21 mouse cellular contexts compared by ENCODE assay signal in the genomic region with DNA sequence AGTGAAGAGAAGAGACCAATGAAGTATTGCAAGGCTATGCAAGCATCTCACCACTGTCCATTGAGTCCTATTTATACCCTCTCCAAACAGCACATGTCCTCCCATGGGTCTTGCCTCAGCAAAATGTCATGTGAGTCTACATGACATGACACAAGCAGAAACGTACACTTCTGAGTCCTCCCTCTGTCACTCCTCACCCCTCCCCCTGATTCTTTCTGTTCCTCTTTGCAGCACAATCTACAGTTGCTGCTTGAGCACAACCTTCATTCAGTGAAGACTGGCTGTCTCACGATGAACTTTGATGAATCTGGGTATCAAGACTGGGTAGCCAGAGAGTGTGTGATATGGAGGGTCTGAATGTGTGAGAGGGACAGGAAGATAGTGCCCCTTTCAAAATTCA. TPM values are rescaled to one million over a fixed set of nuclear protein-coding genes. Genes with fewer than 3 reads are reported as not detected.
A peak's percentile ranks its signal among the peaks of the same experiment; 100 is the strongest.
DNase-seq lines count a peak whose midpoint lies in the region; TF ChIP-seq lines count a peak whose summit lies in the region.
"Had no signal": no experiment of that assay in that cellular context is flagged by ENCODE, and none has a peak within 500 bp of the region (broad histone marks: within the 10 kb centered on the region; RNA-seq: fewer than 3 reads in every experiment).

No protein-coding gene starts in this region.

- TF ChIP-seq CTCF in CH12.LX (conservative IDR thresholded peaks at IDR 0.05 in 1 of 2, IDR thresholded peaks at IDR 0.05 in 1 of 2; ENCODE audit: low read depth in 2 of 2, low read length in 2 of 2): no peak

- no peaks in the 10 kb centered on the region for H3K36me3 ChIP-seq in CH12.LX (replicated peaks in 1 of 2; ENCODE audit: control insufficient read depth in 1 of 2, insufficient read depth in 1 of 2, low read length in 1 of 2)
- H3K36me3 ChIP-seq: G1E had no signal

- TF ChIP-seq EP300 in CH12.LX (IDR thresholded peaks at IDR 0.05; ENCODE audit: low read length): peak; percentile 89

- H3K9me3 ChIP-seq in CH12.LX (replicated peaks; ENCODE audit: low read length): peaks cover 21% of the 10 kb centered on the region
- H3K9me3 ChIP-seq: G1E had no signal

- H3K9ac ChIP-seq in CH12.LX (ENCODE audit: insufficient read depth, low read depth): no peak overlapping the region; the same call in 1 of the 2 replicates

- no peaks in the 10 kb centered on the region for H3K79me2 ChIP-seq in CH12.LX (replicated peaks; ENCODE audit: control insufficient read depth, extremely low read depth, insufficient read depth, poor library complexity, severe bottlenecking)

- DNase-seq in A20 (ENCODE audit: low read depth, low spot score): peak; percentile 58
- DNase-seq in CH12.LX (ENCODE audit: extremely low read depth): peak; percentile 88
- DNase-seq in right cerebral cortex, postnatal 25 days: no peak
- DNase-seq in layer of hippocampus, postnatal 25 days (ENCODE audit: extremely low spot score in 1 of 2, low spot score in 1 of 2): no peak
- DNase-seq: adrenal gland, adult 2 months; adrenal gland, adult 8-10 months; adrenal gland, postnatal 10 days; adrenal gland, postnatal 14 days; adrenal gland, postnatal 25 days; adrenal gland, postnatal 36 days; B cell, adult 2 months; cerebellum, adult 11 months; cerebellum, adult 11-12 months; cerebellum, adult 18-20 months; cerebellum, adult 2 months; cerebellum, adult 8-10 months had no signal

- TF ChIP-seq POLR2A in CH12.LX (IDR thresholded peaks at IDR 0.05; ENCODE audit: low read depth, low read length): peak; percentile 50

- H3K4me2 ChIP-seq in CH12.LX (ENCODE audit: insufficient read depth, low read depth, poor library complexity, severe bottlenecking): no peak overlapping the region

- no peaks in the 10 kb centered on the region for H3K27me3 ChIP-seq in CH12.LX (replicated peaks)
- H3K27me3 ChIP-seq: Patski had no signal

- TF ChIP-seq RAD21 in CH12.LX (IDR thresholded peaks at IDR 0.05; ENCODE audit: low read depth, low read length): no peak; the same call in 1 of the 2 replicates

- no peak overlapping the region for H3K4me3 ChIP-seq in CH12.LX (replicated peaks in 1 of 3; ENCODE audit: low read depth in 2 of 3, low read length in 2 of 3, poor library complexity in 1 of 3)

- H3K4me1 ChIP-seq in CH12.LX (ENCODE audit: control insufficient read depth in 1 of 2, insufficient read depth in 2 of 2): peaks cover 16 to 25% of the 10 kb centered on the region in 2 experiments

- peak overlapping the region; percentile 60 for H3K27ac ChIP-seq in CH12.LX (ENCODE audit: insufficient read depth, low read depth)

- dilution Hi-C loops in CH12.LX (cut with MboI; ENCODE audit: extremely low pct_ligation_motif_present, extremely low pct_unique_long_range_greater_than_20kb, low sequenced_read_pairs): no loop called here

- in situ Hi-C loops in CH12.LX (cut with MboI; ENCODE audit: low pct_ligation_motif_present, low pct_unique_long_range_greater_than_20kb, low sequenced_read_pairs): no loop called here

TF ChIP-seq in CH12.LX, 34 proteins besides CTCF, POLR2A, EP300 and RAD21:
- TF ChIP-seq IRF4 (IDR thresholded peaks at IDR 0.05; ENCODE audit: low read depth, low read length): peak; percentile 95
- no peak for TF ChIP-seq ELF1 (IDR thresholded peaks at IDR 0.05; ENCODE audit: low read depth, low read length)
- TF ChIP-seq SIN3A (IDR thresholded peaks at IDR 0.05; ENCODE audit: low read length): peak; percentile 74
- TF ChIP-seq MEF2A (IDR thresholded peaks at IDR 0.05; ENCODE audit: borderline replicate concordance, low read depth, low read length): peak; percentile 82
- no peak for TF ChIP-seq RCOR1 (conservative IDR thresholded peaks at IDR 0.05; ENCODE audit: low read depth, low read length)
- peak; percentile 97 for TF ChIP-seq MAZ (IDR thresholded peaks at IDR 0.05; ENCODE audit: low read depth, low read length)
- no peak; the same call in 1 of the 2 replicates for TF ChIP-seq HCFC1 (IDR thresholded peaks at IDR 0.05; ENCODE audit: low read depth, low read length)
- peak; percentile 83 for TF ChIP-seq ETS1 (conservative IDR thresholded peaks at IDR 0.05; ENCODE audit: low read depth, low read length)
- TF ChIP-seq BHLHE40 (IDR thresholded peaks at IDR 0.05; ENCODE audit: low read depth, low read length): peak; percentile 92
- no peak for TF ChIP-seq POLR2AphosphoS2 (IDR thresholded peaks at IDR 0.05; ENCODE audit: low read depth, low read length)
- no peak for TF ChIP-seq UBTF (IDR thresholded peaks at IDR 0.05; ENCODE audit: low read depth, low read length)
- TF ChIP-seq KAT2A (IDR thresholded peaks at IDR 0.05; ENCODE audit: insufficient replicate concordance, low read length): no peak
- TF ChIP-seq ZNF384 (IDR thresholded peaks at IDR 0.05; ENCODE audit: low read depth, low read length): no peak
- peak; percentile 80 for TF ChIP-seq MAX (IDR thresholded peaks at IDR 0.05; ENCODE audit: low read length)
- no peak for TF ChIP-seq E2F4 (IDR thresholded peaks at IDR 0.05; ENCODE audit: insufficient replicate concordance, low read depth, low read length)
- TF ChIP-seq MYC (IDR thresholded peaks at IDR 0.05; ENCODE audit: low read depth, low read length): peak; percentile 90
- TF ChIP-seq MXI1 (IDR thresholded peaks at IDR 0.05; ENCODE audit: low read depth, low read length): peak; percentile 64
- TF ChIP-seq TBP (conservative IDR thresholded peaks at IDR 0.05; ENCODE audit: low read depth, low read length): peak; percentile 95
- TF ChIP-seq ZC3H11A (IDR thresholded peaks at IDR 0.05; ENCODE audit: low read depth, low read length): no peak
- no peak for TF ChIP-seq PAX5 (IDR thresholded peaks at IDR 0.05; ENCODE audit: low read length)
- TF ChIP-seq CHD1 (IDR thresholded peaks at IDR 0.05; ENCODE audit: low read depth, low read length): no peak
- TF ChIP-seq TCF12 (IDR thresholded peaks at IDR 0.05; ENCODE audit: low read depth, low read length): peak; percentile 42; the same call in 1 of the 2 replicates
- TF ChIP-seq ZKSCAN1 (IDR thresholded peaks at IDR 0.05; ENCODE audit: borderline replicate concordance, low read depth, low read length): no peak
- TF ChIP-seq GABPA (IDR thresholded peaks at IDR 0.05; ENCODE audit: insufficient replicate concordance, low read depth, low read length): no peak
- peak; percentile 39; the same call in 1 of the 2 replicates for TF ChIP-seq NRF1 (IDR thresholded peaks at IDR 0.05; ENCODE audit: low read depth, low read length)
- peak; percentile 62; the same call in 1 of the 2 replicates for TF ChIP-seq MAFK (IDR thresholded peaks at IDR 0.05; ENCODE audit: insufficient replicate concordance, low read length)
- no peak for TF ChIP-seq USF1 (IDR thresholded peaks at IDR 0.05; ENCODE audit: low read depth, low read length)
- TF ChIP-seq CHD2 (IDR thresholded peaks at IDR 0.05; ENCODE audit: low read length): peak; percentile 87
- peak; percentile 52; the same call in 1 of the 2 replicates for TF ChIP-seq NELFE (IDR thresholded peaks at IDR 0.05; ENCODE audit: low read depth, low read length)
- TF ChIP-seq SMC3 (IDR thresholded peaks at IDR 0.05; ENCODE audit: low read depth, low read length): peak; percentile 28
- no peak for TF ChIP-seq ZMIZ1 (IDR thresholded peaks at IDR 0.05; ENCODE audit: low read depth, low read length)

RNA-seq across cellular contexts. Expression of a gene that starts 28.2 kb away (rescaled TPM):
- total RNA-seq in CH12.LX (2012; rRNA removed): 386 and 662 TPM in 2 replicates
- total RNA-seq in CH12.LX (2014; rRNA removed): 264 and 294 TPM in 2 replicates
- polyA plus RNA-seq in CH12.LX (2012; ENCODE audit: insufficient read length, low read depth): 350 and 355 TPM in 2 replicates
- total RNA-seq in layer of hippocampus, postnatal 25 days (2021): 10 to 100 TPM; 44.4 to 50.5 TPM
- total RNA-seq: MEL had no signal
- polyA plus RNA-seq: activated CD4-positive, CD25-positive, alpha-beta regulatory T cell, adult 4 months; CD4-positive, CD25-positive, alpha-beta regulatory T cell, adult 4 months; G1E had no signal

Comparison
In these comparisons a context has a peak if more than half of its experiments do, and no peak if none do; other contexts are left out.
1. DNase-seq: peak in A20 (single experiment) and CH12.LX (single experiment); none in right cerebral cortex, postnatal 25 days (single experiment) and layer of hippocampus, postnatal 25 days (0 of 2).
2. RNA of a gene that starts 28.2 kb away (total RNA-seq): 264 to 662 TPM in CH12.LX; 44.4 to 50.5 TPM in layer of hippocampus, postnatal 25 days; every median in the first group is over 4 times any median in the second.